Mouse (Mus musculus) yolk sac, embryonic 10.5 days (tissue): Measurements from ENCODE around the gene Sh2d7.
"Not testable (repeated sequence)": the region's sequence is repeated elsewhere in the genome, so short reads cannot be mapped to it uniquely, and the experiment has no call there.

Source experiments
- DNase-seq: peaks from one replicate; pipeline ENCODE4 v3.0.0-alpha.2; 2017; ENCODE audit warnings: low spot score

Gene Sh2d7

DNA sequence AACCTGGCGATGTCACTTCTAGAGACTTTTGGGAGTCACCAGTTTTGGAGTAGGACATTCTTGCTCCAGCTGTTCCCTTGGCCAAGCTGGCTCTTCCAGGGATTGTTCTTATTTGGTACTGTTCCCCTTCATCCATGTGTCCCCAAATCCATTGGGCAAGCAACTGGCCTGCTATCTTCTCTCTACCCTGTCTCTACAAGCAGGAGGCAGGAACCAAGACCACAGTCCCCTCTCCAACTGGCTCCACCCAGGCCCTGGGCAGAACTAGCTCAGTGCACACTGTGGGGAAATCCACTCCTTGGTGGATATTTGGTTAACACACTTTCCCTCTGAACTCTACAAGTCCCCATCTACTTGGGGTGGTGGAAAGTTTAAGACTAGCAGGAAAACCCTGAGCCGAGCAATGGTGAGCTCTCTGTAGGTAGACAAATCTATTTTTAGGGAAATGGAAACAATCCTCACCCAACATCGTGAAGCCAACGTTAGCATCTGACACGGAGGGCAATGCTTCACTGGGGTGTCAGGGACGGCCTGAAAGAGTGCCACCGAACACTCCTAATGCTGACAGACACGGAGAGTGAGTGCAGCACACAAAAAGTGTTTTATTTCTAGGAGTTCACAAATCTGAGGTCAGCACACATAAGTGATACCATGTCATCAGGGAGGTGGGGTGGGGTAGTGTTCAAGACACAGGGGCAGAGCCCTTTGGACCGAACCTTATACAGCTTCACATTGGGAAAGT, 5.6 kb downstream of the Sh2d7 start:
- DNase-seq: no peak

DNA sequence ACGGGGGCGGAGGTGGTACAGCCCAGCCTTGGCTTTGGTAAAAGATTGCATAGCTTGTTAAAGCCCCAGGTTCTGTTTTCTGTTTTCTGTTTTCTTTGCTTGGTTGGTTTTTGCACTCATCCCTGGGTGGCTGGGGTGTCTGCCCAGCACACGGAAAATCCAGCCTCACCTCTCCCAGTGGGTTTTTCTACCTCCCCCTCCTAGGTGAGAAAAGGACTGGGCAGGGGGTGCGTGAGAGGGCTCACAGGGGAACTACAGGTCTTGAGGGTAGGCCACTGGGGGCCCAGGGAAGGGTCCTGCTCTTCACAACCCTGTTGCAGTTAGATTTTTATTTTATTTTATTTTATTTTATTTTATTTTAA, 6.2 kb downstream of the Sh2d7 start:
- no peak for DNase-seq

DNA sequence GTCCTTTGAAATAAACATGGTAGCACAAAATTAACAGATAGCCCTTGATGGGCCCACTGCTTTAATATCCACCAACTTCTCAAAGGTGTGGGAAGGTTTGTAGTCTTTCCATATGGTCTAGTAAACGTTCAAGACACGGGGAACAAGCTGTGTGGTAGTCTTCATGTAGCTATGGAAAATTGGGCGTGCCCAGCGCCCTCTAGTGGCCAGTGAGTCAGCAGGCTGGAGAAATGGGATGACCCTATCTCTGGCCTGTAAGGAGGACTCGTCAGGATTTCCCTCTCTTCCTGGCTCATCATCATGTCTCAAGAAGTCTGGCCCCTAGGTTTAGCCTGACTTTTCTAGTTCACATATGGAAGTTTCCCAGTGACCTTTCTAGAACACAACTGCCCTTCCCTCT, 8.8 kb downstream of the Sh2d7 start:
- peak; percentile 26 for DNase-seq

DNA sequence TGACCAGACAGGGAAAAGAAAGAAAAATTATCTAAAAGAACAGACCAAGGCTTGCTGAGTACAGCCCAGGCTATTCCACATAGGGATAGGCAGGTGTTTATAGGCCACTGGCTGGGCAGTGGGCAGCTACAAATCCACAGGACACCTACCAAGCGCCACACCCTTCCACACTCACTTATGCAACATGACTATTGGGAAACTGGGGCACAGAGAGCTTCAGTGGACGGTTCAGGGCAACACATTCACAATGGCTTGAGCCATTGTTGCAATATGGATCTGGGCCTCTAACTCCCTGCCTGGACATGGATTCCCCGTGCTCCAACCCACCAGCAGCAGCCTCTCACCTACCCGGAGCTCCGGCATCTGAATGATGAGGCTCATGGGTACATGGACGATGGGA, 10.6 kb downstream of the Sh2d7 start:
- DNase-seq: no peak

DNA sequence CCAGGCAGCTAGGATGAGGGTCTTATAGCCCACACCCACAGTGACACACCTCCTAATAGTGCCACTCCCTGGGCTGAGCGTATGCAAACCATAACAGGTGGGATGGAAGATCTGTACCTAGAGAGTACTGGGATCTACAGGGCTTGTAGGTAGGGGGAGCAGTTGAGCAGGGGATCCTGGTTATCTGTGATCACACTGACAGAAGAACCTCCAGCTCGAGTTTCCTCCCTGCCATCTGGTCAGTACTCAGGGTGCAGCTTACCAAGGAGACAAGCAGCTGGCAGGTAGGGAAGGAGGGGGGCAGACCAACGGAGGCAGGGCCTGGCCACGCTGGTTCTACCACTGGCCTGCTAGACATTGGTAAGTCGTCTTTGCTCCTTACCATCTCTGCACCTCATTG, 13.6 kb downstream of the Sh2d7 start:
- peak; percentile 5 for DNase-seq

DNA sequence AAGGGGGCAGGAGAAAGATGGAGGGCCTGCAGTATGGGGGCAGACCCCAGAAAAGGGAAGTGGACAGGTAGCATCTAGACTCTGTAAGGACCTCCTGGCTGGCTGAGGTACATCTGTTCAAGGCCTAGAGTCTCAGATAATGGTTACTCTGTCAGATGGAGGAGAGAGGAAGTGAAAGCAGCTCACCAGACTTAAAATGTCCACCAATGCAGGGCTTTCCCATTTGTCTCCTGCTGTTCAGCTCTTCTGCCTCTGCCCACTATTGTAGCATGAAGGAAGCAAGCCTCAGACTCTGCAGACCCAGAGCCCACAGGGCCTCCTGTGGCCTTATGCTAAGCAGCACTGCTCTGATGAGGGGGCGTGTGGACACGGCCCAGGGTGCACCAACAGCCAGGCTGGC, 16.3 kb downstream of the Sh2d7 start:
- no peak for DNase-seq

DNA sequence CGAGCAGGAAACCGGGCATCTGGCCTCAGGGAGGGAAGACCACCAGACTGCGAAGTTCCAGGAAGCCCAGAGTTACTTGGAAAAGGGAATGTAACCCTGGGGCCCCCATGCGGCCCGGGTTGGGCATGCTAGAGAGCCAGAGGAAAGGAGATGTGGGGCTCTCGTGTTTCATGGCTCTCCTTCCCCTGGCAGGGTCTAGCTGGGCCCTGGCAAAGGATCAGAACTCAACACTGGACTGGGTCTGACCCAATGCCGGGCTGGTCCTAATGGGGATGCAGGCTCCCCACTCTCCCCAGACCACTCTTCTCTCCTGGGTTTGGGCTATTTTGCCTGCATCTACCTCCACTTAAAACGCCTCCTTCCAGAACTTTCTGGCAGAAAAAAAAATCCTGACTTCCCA, 19.9 kb downstream of the Sh2d7 start:
- DNase-seq: no peak

DNA sequence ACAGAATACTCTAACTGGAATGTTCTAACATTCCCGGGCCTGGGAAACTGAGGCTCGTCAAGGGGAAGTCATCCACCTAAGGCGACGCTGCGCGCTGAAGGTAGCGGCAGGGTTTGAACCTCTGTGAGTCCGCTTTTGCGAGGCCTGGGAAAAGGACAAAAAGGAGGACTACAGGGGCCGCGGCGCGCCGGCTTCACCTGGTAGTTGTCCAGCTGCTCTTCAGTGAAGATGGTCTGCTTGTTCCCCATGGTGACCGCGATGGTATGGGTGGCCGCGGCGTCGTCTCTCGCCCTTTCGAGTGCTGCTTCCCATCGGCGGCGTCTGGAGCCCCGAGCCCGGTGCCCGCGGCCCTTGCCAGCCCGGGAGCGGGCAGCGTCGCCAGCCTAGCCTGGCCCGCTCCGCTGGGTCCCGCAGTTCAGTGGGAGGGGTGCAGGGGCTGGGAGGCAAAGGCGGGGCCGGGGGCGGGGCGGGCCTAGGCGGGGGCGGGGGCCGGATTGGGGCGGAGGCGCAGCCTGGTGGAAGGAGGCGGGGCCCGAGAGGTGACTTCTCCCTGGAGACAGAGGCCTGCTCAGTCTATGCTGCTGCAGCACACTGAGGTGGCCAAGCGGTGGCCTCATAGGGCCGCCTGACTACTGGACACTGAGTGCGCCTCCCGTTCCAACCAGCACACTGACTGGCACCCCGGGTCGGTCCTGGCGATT, 21.1 kb downstream of the Sh2d7 start, which contains the start of gene Cib2:
TSS of gene Cib2 (minus strand) at position 448 of the 701 bp plus-strand sequence.
- peak; percentile 90 for DNase-seq

DNA sequence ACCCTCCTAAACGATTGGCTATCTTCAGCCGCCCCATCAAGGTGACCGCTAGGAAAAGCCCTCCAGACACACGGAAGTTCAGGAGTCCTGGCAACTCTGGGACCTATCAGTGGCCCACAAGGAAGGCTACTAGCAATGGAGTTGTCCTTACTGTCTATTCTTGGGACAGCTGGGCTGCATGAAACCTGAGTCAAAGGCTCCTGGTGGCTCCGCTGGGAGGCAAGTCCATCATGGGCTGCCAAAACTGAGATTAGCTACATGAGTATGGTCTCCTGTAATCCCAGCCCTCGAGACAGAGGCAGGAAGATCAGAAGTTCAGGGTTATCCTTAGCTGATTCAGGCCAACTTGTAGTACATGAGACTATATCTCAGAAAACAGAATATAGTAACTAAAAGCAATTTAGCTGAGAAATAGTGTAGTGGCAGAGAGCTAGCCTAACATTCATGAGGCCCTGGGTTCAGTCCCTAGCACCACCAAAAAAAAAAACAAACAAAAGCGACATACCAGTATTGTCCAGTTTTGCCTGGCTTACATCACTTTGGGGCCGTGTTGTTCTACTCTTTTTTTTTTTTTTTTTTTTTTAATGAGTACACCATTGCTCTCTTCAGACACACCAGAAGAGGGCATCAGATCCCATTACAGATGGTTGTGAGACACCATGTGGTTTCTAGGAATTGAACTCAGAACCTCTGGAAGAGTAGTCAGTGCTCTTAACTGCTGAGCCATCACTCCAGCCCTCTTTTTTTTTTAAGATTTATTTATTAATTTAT, 22.2 kb downstream of the Sh2d7 start:
- no peak for DNase-seq

DNA sequence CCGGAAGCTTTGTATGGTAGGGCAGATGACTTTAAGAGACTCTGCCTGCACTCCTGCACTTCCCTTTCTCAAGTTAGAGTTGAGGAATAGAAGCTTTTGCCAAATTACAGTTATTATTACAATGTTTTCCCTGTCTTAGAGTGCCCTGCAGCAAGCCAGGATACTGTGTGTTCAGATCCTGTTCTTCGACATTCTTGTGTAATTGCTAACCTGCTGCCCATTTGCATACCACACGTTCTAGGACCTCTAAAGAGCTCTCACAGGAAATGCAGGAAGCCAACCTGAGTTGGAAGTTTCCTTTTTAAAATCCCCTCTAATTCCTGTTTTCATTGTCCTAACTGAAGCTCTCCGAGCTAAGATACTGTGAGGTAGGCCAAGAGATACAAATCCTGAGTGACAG, 28.2 kb downstream of the Sh2d7 start:
- DNase-seq: no peak

DNA sequence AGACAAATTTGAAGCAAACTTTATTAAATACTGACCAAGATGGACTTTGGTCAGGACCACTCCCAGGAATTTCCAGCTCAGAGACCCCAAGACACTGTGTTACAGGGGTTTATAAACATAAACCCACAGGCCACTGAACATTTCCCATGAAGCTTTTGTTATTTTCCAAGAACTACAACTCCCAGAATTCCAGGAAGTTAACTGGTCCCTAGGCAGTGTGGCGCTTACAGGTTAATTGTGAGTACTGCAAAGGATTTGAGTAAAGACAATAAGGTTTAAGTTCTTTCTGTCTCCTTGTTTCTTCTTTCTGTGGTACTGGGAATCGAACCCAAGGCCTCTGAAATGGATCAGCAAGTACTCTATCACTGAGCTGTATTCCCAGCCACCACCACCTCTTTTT, 29.9 kb downstream of the Sh2d7 start:
- no peak for DNase-seq

DNA sequence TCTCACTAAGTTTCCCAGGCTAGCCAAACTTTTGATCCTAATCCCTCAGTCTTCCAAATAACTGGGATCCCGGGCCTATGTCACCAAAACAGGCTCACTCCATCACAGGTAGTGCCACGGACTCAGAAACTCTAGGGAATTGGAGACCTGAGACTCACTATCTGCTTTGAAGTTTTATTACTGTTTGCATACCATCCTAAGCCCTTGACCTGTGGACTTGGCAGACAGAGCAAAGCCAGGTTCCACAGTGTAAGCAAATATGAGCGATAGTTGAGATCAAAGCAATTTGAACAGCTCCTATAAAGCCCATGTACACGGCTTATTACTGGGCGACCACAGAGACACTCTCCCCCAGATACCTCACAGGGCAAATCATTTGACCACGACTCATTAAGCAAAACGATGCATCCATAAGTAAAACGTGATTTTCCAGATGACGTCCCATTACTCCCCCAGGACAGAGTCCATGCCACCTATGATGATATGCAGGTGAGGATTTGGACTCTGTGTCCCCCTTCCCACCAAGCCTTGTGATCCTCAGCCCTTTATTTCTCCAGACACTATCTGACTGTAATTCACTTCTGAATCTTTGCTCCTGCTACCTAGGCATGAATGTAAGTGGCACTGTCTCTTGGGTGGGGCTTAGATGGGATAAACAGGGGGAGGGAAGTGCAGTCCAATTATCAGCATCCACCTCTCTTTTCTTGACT, 32.5 kb downstream of the Sh2d7 start:
- DNase-seq: no peak

DNA sequence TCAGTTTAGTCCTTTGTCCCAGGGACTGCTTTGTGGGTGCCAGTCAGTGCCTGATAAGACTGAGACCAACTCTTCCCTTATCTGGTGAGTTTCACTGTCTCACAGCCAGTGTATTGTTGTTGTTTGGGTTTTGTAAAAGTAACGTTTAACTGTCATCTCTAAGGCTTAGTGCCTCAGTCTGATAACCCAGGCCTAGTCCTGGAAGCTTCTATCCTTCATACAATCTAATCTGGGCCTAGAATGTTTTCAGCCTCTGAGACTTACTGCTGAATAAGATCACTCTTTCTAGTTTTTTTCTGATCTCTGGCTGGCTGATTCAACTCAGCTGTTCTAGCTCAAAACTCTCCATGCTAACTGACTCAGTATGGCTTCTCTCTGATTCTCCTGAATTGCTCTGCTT, 44.9 kb downstream of the Sh2d7 start:
- no peak for DNase-seq

DNA sequence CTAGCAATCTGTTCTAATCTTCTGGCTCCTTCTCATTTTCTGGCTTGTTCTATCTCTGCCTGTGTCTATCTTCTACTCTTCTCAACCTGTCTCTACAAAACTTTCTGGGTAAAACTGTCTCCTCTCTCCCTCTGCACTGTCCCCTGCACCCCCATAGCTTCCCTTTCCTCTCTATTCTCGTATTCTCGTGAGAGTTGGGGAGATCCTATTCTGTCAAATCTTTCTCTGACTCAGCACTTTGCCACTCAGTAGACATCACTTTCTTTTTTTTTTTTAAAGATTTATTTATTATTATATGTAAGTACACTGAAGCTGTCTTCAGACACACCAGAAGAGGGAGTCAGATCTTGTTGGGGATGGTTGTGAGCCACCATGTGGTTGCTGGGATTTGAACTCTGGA, 45.3 kb downstream of the Sh2d7 start:
- not testable (repeated sequence) for DNase-seq

DNA sequence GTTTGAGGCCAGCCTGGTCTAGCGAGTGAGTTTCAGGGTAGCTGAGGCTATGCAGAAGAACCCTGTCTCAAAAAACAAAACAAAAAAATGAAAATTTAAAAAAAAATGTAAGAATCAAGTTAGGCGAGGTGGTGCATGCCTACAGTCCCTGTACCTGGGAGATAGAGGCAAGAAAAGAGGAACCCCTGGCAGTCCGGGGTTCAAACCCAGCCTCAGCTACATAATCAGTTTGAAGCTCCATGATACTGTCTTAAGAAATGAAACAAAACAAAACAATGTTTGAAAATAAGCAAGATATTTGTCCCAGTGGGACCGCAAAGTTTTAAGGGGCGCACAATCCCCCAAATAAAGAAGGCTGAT, 47.0 kb downstream of the Sh2d7 start:
- no peak for DNase-seq

DNA sequence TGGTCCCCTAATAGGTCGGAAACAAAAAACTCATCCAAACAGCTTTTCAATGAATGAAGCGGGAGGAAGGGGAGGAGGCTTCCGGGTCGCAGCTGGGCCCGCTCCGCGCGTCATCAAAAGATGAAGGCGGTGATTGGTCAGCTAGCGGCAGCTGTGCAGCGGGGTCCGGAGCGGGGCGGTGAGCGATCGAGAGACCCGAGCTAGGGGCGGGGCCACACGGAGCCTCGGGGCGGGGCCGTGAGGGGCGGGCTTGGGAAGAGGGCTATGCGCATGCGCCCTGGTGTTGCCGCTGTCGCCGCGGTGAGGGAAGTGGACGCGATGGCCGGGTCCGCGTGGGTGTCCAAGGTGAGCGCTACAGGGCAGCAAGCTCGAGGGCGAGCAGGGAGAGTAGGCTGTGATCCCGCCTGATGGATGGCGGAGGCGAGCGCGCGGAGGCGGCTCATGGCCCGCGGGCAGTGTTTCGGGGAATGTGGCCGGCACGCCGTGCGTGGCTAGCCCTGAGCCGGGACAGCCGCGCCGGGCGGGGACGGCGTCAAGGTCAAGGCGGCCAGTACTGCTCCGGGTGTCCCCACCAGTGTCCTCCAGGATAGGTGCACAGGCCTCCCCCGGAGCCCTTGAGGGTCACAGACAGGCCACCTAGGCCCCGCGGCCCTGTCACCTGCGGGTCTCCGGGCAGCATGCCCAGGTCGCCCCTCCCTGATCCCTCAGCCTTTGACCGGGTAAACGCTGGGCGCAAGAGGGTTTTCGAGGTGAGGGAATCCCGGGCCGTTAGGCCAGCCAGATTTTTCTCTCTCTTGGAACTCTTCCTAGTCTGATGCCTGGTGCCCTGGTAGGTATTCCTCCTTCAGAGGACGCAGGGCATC, 47.6 kb downstream of the Sh2d7 start, which contains the start of gene Idh3a:
TSS of gene Idh3a (plus strand) at position 136 of the 863 bp plus-strand sequence.
- DNase-seq: peak; percentile 98

DNA sequence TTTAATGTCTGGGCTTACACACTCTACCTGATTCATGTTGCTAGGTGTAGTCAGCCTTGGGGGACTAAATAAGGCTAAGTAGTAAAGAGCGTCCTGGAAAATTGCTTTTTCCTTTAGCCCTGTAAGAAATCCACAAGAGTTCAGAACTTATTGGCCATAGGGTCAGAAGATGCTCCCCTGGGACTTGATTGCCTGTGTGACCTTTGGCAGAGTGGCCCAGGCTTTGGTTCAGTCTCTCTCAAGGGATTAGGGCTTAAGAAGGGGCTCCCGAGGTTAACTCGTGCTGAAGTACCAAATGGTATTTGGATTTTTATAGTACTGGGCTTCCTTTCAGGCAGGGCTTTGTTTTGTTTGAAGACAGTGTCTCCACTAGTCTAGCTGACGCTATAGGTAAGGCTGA, 49.1 kb downstream of the Sh2d7 start:
- no peak for DNase-seq

DNA sequence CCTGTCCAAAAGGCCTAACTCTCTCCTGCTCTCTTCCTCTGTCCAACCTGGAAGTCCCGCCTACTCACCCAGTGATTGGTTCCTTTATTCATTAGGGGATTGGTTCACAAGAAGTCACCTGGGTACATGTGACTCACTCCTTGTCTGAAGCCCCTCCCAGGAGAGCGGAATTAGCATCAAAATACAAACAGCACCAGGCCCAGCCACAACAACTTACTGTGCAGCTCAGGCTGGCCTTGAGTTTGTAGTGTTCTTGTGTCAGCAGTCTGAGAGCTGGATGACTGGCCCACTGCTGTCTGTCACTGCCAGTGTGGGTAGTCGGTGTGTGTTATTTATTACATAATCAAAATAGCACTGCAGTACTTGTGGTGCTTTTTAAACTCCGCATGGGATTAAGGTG, 54.9 kb downstream of the Sh2d7 start:
- not testable (repeated sequence) for DNase-seq
